Mouse (Mus musculus): ENCODE measurements around the gene Hira. TPM values are rescaled to one million over a fixed set of nuclear protein-coding genes. Genes with fewer than 3 reads are reported as not detected.
"Not testable (repeated sequence)": the region's sequence is repeated elsewhere in the genome, so short reads cannot be mapped to it uniquely, and the experiment has no call there.

The Hira gene
- polyA plus RNA-seq (2015; fragmentation: Nextera tagmentation; extraction: Ambion mirVana) = 23.6 and 23.8 TPM in 2 replicates

- peak within 1 kb of the TSS; percentile 96 for H3K27ac ChIP-seq
- WGBS = under 1% methylated on average over 90 of the region's 93 CpGs
- peak within 1 kb of the TSS; percentile 97 for H3K4me3 ChIP-seq (replicated peaks)
- H3K4me1 ChIP-seq (replicated peaks) = peaks cover 40% of the 10 kb centered on the region
- H3K9ac ChIP-seq (replicated peaks) = peak within 1 kb of the TSS; percentile 94
- peak within 1 kb of the TSS; percentile 73 for H3K4me2 ChIP-seq (replicated peaks)
- no peaks in the 10 kb centered on the region for H3K27me3 ChIP-seq
- H3K36me3 ChIP-seq = peaks cover 33% of the 10 kb centered on the region
- ATAC-seq = peak; percentile 95
- no peaks in the 10 kb centered on the region for H3K9me3 ChIP-seq
Observed at GRCm38 (mm10) chr16:18876442-18877308, at the start of gene Hira, which contains the start of gene Mrpl40. Gene Hira, plus strand, starts transcription at chr16:18877037. Gene Mrpl40, minus strand, starts transcription at chr16:18876862.

DNA sequence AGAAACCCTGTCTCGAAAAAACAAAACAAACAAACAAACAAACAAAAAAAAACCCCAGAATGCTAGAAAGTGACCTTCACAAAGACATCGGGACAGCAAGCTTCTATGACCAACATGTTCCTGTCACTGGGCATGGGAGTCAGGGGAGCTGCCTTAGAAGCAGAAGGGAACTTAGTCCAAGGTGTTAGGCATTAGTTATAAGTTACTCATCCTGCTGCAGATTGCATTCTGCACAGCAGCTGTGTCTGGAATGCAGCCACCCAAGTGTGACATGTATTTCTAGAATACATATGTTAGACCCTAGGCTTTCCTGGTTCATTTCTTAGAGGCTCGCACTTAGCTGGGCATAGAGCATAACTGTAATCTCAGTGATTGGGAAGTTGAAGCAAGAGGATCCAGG is 48.2 kb upstream of the Hira start:
- Histone ChIP-seq H3K9ac (replicated peaks) (no peak overlapping the region), H3K36me3 (peaks cover 96% of the 10 kb centered on the region), H3K27ac (no peak overlapping the region), H3K4me3 (replicated peaks) (no peak overlapping the region), H3K4me2 (replicated peaks) (no peak overlapping the region), H3K9me3 (no peaks in the 10 kb centered on the region), H3K27me3 (no peaks in the 10 kb centered on the region), H3K4me1 (replicated peaks) (no peaks in the 10 kb centered on the region)
- no peak for ATAC-seq
- 93% methylated on average over 3 of the region's 3 CpGs for WGBS

DNA sequence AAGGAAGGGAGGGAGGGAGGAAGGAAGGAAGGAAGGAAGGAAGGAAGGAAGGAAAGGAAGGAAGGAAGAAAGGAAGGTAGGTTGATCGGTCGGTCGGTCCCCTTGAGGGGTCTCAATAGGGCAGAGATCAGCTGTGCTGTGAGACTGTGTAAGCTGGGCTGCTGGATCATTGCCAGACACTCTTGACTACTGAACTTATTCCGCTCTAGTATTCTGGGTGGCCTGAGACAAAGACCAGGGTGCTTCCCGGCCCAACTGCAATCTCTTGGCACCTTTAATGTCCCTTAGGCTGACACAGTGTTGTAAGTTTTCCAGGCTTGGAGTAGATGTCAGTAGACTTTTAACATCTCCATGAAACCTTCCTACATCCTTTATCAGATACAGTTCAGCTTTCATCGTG is 47.7 kb upstream of the Hira start:
- no peaks in the 10 kb centered on the region for H3K27me3 ChIP-seq
- WGBS = 97% methylated on average over 6 of the region's 6 CpGs
- H3K4me3 ChIP-seq (replicated peaks) = no peak overlapping the region
- H3K9ac ChIP-seq (replicated peaks) = no peak overlapping the region
- H3K27ac ChIP-seq = no peak overlapping the region
- no peak for ATAC-seq
- no peaks in the 10 kb centered on the region for H3K4me1 ChIP-seq (replicated peaks)
- H3K4me2 ChIP-seq (replicated peaks) = no peak overlapping the region
- peaks cover 97% of the 10 kb centered on the region for H3K36me3 ChIP-seq
- no peaks in the 10 kb centered on the region for H3K9me3 ChIP-seq

GRCm38 (mm10) chr16:18833486-18833885 is 43.4 kb upstream of the Hira start:
- peaks cover 73% of the 10 kb centered on the region for H3K36me3 ChIP-seq
- H3K4me3 ChIP-seq (replicated peaks) = no peak overlapping the region
- no peak overlapping the region for H3K27ac ChIP-seq
- 76% methylated on average over 2 of the region's 2 CpGs for WGBS
- H3K4me1 ChIP-seq (replicated peaks) = peaks cover 7% of the 10 kb centered on the region
- no peak overlapping the region for H3K9ac ChIP-seq (replicated peaks)
- ATAC-seq = no peak
- no peaks in the 10 kb centered on the region for H3K27me3 ChIP-seq
- H3K4me2 ChIP-seq (replicated peaks) = no peak overlapping the region
- H3K9me3 ChIP-seq = no peaks in the 10 kb centered on the region

- H3K4me1 ChIP-seq (replicated peaks) = peaks cover 7% of the 10 kb centered on the region
- peaks cover 59% of the 10 kb centered on the region for H3K36me3 ChIP-seq
- no peak overlapping the region for H3K27ac ChIP-seq
- H3K4me2 ChIP-seq (replicated peaks) = peak overlapping the region; percentile 75
- peak overlapping the region; percentile 90 for H3K4me3 ChIP-seq (replicated peaks)
- H3K9me3 ChIP-seq = no peaks in the 10 kb centered on the region
- peak; percentile 53 for ATAC-seq
- H3K27me3 ChIP-seq = no peaks in the 10 kb centered on the region
- WGBS = 31% methylated on average over 3 of the region's 3 CpGs
- H3K9ac ChIP-seq (replicated peaks) = peak overlapping the region; percentile 93
Observed at GRCm38 (mm10) chr16:18836073-18836467, 40.8 kb upstream of the Hira start.

GRCm38 (mm10) chr16:18836468-18837208 is 40.2 kb upstream of the Hira start, which contains the start of the genes 2510002D24Rik and Gm28539:
Gene 2510002D24Rik, plus strand, starts transcription at chr16:18836578.
Gene Gm28539, plus strand, starts transcription at chr16:18836584.
- Histone ChIP-seq H3K9ac (replicated peaks) (peak within 1 kb of the TSS; percentile 93), H3K4me2 (replicated peaks) (peak within 1 kb of the TSS; percentile 75), H3K36me3 (peaks cover 53% of the 10 kb centered on the region), H3K4me1 (replicated peaks) (peaks cover 7% of the 10 kb centered on the region), H3K4me3 (replicated peaks) (peak within 1 kb of the TSS; percentile 90), H3K27me3 (no peaks in the 10 kb centered on the region), H3K27ac (peak within 1 kb of the TSS; percentile 71; the same call in 1 of the 2 replicates), H3K9me3 (no peaks in the 10 kb centered on the region)
- peak; percentile 99 for ATAC-seq
- 2% methylated on average over 46 of the region's 46 CpGs for WGBS

DNA sequence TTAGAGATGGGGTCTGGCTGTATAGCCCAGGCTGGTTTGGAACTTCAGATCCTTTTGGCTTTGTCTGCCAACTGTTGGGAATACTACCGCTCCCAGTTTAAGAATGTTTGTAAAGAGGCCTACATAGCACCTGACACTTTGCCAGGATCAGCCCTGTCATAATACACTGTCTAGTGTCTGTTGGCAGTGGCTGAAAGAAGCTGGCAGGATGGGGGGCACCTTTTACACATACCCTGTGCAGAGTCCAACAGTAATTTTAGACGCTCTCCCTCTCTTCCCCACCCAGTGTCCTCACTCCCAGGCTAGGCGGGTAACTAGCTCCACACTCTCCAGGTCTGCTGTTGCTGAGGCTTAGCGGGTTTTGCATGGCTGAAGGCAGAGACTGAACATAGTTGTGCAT is 38.5 kb upstream of the Hira start:
- Histone ChIP-seq H3K4me2 (replicated peaks) (no peak overlapping the region), H3K36me3 (peaks cover 36% of the 10 kb centered on the region), H3K27ac (no peak overlapping the region), H3K9me3 (no peaks in the 10 kb centered on the region), H3K27me3 (no peaks in the 10 kb centered on the region), H3K4me1 (replicated peaks) (peaks cover 7% of the 10 kb centered on the region), H3K9ac (replicated peaks) (no peak overlapping the region), H3K4me3 (replicated peaks) (no peak overlapping the region)
- ATAC-seq = no peak
- WGBS = 97% methylated on average over 4 of the region's 4 CpGs

DNA sequence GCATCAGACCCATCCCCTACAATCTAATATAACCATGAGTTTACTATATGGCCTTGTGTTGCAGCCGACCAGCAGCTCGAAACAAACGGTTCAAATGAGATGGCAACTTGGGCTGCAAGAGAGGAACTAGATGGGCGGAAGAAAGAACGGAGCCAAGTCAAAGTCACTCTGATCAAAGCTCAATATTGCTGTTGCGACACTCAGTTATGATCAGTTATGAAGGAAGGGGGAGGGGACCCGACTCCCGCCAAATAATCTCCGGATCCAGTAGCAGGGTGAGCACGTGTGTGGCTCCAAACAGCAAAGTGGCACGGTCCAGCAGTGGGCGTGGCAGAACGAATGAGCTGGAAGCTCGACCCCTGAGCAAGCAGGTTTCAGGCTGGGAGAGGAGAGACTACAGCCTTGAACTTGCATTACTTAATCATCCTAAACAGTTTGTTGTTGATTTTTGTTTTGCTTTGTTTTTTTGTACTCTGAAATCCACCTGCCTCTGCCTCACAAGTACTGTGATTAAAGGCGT is 30.5 kb upstream of the Hira start:
- Histone ChIP-seq H3K4me3 (replicated peaks) (no peak overlapping the region), H3K4me1 (replicated peaks) (no peaks in the 10 kb centered on the region), H3K9ac (replicated peaks) (no peak overlapping the region), H3K4me2 (replicated peaks) (no peak overlapping the region), H3K36me3 (no peaks in the 10 kb centered on the region), H3K27me3 (no peaks in the 10 kb centered on the region), H3K9me3 (0 out of 2 replicates have a peak, but pooled peaks cover 5% of the 10 kb centered on the region), H3K27ac (no peak overlapping the region)
- ATAC-seq = no peak
- 91% methylated on average over 15 of the region's 15 CpGs for WGBS

DNA sequence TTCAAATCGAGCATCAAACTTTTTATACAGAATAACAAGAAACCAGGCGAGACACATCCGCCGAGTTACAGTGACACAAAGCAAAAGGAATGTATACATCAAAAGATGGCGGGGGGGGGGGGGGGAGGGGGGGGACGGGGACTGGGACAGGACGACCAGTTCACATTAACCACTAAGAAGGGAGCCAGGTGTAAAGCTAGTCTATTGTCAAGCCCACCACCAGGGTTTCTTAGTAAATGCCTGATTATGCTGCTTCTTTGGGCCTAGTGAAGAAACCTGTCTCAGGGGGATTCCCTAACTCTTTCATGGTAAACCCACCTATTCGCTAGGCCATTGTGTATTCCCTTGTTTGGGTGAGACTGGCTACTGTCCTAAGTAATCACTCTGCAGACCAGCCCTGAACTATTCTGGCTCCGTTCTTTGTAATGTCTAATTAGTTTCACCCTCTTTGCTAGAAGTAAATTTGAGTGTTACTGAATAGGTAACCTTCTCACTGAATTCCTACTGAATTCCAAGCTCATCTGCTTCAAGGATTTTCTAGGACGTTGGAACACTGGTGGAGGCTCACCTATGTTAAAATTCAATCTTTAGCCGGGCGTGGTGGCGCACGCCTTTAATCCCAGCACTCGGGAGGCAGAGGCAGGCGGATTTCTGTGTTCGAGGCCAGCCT is 27.2 kb upstream of the Hira start:
- not testable (repeated sequence) for ATAC-seq; H3K4me2 ChIP-seq (replicated peaks); H3K4me1 ChIP-seq (replicated peaks); H3K27ac ChIP-seq; H3K27me3 ChIP-seq; H3K36me3 ChIP-seq; H3K9ac ChIP-seq (replicated peaks); H3K9me3 ChIP-seq; H3K4me3 ChIP-seq (replicated peaks)
- whole genome bisulfite sequencing = 93% methylated on average over 15 of the region's 17 CpGs

- H3K4me3 ChIP-seq (replicated peaks) = no peak overlapping the region
- no peaks in the 10 kb centered on the region for H3K36me3 ChIP-seq
- no peak overlapping the region for H3K27ac ChIP-seq
- 0 out of 2 replicates have a peak, but pooled peaks have one; percentile 27 for ATAC-seq
- no peak overlapping the region for H3K4me2 ChIP-seq (replicated peaks)
- H3K9ac ChIP-seq (replicated peaks) = no peak overlapping the region
- no peaks in the 10 kb centered on the region for H3K4me1 ChIP-seq (replicated peaks)
- H3K27me3 ChIP-seq = no peaks in the 10 kb centered on the region
- H3K9me3 ChIP-seq = no peaks in the 10 kb centered on the region
Observed at GRCm38 (mm10) chr16:18858551-18858950, 18.3 kb upstream of the Hira start.

DNA sequence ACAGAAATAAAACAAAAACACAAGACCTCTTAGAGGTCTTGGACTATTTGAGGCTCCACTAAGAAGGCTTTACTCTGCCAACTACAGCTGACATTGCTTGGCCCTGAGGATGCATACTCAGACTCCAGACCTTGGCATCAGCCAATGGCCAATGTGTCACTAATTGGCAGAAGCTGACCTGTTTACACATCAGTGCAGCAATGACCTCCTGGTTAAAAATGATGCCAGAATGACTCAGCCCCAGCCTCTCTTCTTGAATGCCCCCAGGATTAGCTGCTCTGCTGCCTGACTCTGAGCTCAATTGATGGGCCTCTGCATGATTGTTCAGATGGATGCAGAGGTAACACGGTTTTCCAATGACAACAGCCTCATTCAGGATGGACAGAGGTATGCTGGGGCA is 16.7 kb upstream of the Hira start:
- H3K27me3 ChIP-seq = no peaks in the 10 kb centered on the region
- no peaks in the 10 kb centered on the region for H3K4me1 ChIP-seq (replicated peaks)
- H3K9ac ChIP-seq (replicated peaks) = no peak overlapping the region
- no peak overlapping the region for H3K4me3 ChIP-seq (replicated peaks)
- ATAC-seq = no peak
- H3K27ac ChIP-seq = no peak overlapping the region
- no peaks in the 10 kb centered on the region for H3K9me3 ChIP-seq
- no peaks in the 10 kb centered on the region for H3K36me3 ChIP-seq
- 58% methylated on average over 1 of the region's 1 CpGs for WGBS
- H3K4me2 ChIP-seq (replicated peaks) = no peak overlapping the region
